Mouse (Mus musculus) erythroblast, embryonic 14.5 days (primary cell): ENCODE data around the gene Uqcrq.

Experiments used
- GATA1 ChIP-seq: IDR thresholded peaks from 2 replicates; pipeline ENCODE4 v1.6.1; 2012; ENCODE audit warnings: low read length, inconsistent platforms, mixed read lengths
- TAL1 ChIP-seq: IDR thresholded peaks from 3 replicates; pipeline ENCODE4 v1.6.1; 2012; ENCODE audit warnings: low read length, inconsistent platforms, mixed read lengths

GRCm38 (mm10) chr11:53448529-53448928 lies 17.9 kb upstream of the Uqcrq start:
- no peak for TF ChIP-seq TAL1
- TF ChIP-seq GATA1: no peak
